Mouse (Mus musculus) ES-Bruce4 (cell line): Measurements from ENCODE around the gene Cstf3.

Experiments used
- CTCF ChIP-seq: IDR thresholded peaks from one replicate; pipeline ENCODE4 v1.8.1; 2011; ENCODE audit warnings: low read depth, low read length
- EP300 ChIP-seq: IDR thresholded peaks from 2 replicates; pipeline ENCODE4 v1.6.1; 2011; ENCODE audit warnings: low read depth, low read length; ENCODE audit not compliant: insufficient read depth
- POLR2A ChIP-seq: IDR thresholded peaks from one replicate; pipeline ENCODE4 v1.8.1; 2011; ENCODE audit warnings: low read length; ENCODE audit not compliant: insufficient read depth

DNA sequence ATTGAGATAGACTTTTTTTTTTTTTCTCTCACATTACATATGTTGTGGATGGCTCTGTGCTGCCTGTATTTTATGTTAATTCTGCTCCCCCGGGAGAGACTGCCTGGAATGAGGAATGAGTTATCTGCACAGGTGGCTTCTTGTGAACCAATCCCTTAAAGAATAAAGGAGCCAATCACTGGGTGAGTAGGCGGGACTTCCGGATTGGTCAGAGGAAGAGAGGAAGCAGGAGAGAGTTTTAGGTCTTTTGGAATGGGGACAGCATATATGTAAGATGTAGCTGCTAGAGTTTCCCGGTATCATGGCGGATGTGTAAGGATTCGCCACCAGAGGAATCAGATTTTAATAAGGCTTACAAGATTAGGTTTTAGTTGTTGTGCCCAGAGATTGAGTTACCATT is 31.4 kb upstream of the Cstf3 start:
- TF ChIP-seq CTCF: no peak
- no peak for TF ChIP-seq POLR2A
- no peak for TF ChIP-seq EP300
